Mouse (Mus musculus) forebrain, embryonic 11.5 days (tissue): ENCODE results near the gene Tmem40. TPM values are rescaled to one million over a fixed set of nuclear protein-coding genes. Genes with fewer than 3 reads are reported as not detected.

Source experiments
- microRNA-seq: library from miRNA; unstranded; fragments of <30 nt; microRNA quantifications from one replicate; pipeline ENCODE4, GENCODE M21; 2016; ENCODE audit not compliant: insufficient number of aligned reads
- polyA plus RNA-seq: library from polyadenylated mRNA; unstranded; fragments of >200 nt; fragmentation: Nextera tagmentation; extraction: Ambion mirVana; gene quantifications from 2 replicates; pipeline ENCODE4 v1.2.1, GENCODE M21; 2014

The Tmem40 gene
- polyA plus RNA-seq, 1 experiment from 2014 or later, result 2.2 TPM

Small RNA genes within 50 kb of the gene (microRNA-seq; reads per million reads assigned to microRNA genes)
- gene Mir7660, result not detected

Other genes starting within 250 kb of the Tmem40 start
- gene Tsen2, start 217.7 kb downstream of the Tmem40 start, polyA plus RNA-seq, result 33.8 and 34.6 TPM in 2 replicates
- 0.29 TPM in 1 of 2 replicates, not detected in the other for gene Mkrn2os, start 169.8 kb downstream of the Tmem40 start, polyA plus RNA-seq
- 23.4 and 26.2 TPM in 2 replicates for gene Mkrn2, start 160.5 kb downstream of the Tmem40 start, polyA plus RNA-seq
- gene Raf1, start 85.8 kb downstream of the Tmem40 start, polyA plus RNA-seq, result 153 and 175 TPM in 2 replicates
- gene Cand2, start 12.1 kb upstream of the Tmem40 start, polyA plus RNA-seq, result 46.4 and 49.8 TPM in 2 replicates
- 1,664 and 1,794 TPM in 2 replicates for gene Rpl32, start 46.3 kb upstream of the Tmem40 start, polyA plus RNA-seq
- 1.5 and 2.1 TPM in 2 replicates for gene Efcab12, start 76.0 kb upstream of the Tmem40 start, polyA plus RNA-seq
- gene Mbd4, start 91.0 kb upstream of the Tmem40 start, polyA plus RNA-seq, result 32.0 and 37.5 TPM in 2 replicates
- gene Ift122, start 91.1 kb upstream of the Tmem40 start, polyA plus RNA-seq, result 29.0 and 29.6 TPM in 2 replicates
- 0.09 TPM in 2 replicates for gene Rho, start 169.3 kb upstream of the Tmem40 start, polyA plus RNA-seq
- not detected in 2 replicates for gene H1foo, start 182.5 kb upstream of the Tmem40 start, polyA plus RNA-seq
- gene Plxnd1, start 232.6 kb upstream of the Tmem40 start, polyA plus RNA-seq, result 23.9 and 25.5 TPM in 2 replicates